Mouse (Mus musculus) lung, adult 2 months (tissue): ENCODE data around the gene Cflar. TPM values are rescaled to one million over a fixed set of nuclear protein-coding genes. Genes with fewer than 3 reads are reported as not detected.
"Not testable (repeated sequence)": the region's sequence is repeated elsewhere in the genome, so short reads cannot be mapped to it uniquely, and the experiment has no call there.

ENCODE experiments used
- DNase-seq: peaks from one replicate; pipeline ENCODE4 v3.0.0; 2022
- H3K4me1 ChIP-seq: fragments of 200-500 bp; 2 replicates; pipeline ENCODE4 v1.6.1; 2011; ENCODE audit warnings: low read length; ENCODE audit not compliant: control insufficient read depth, insufficient read depth
- H3K4me3 ChIP-seq: fragments of 200-500 bp; replicated peaks from 2 replicates; pipeline ENCODE3; 2011; ENCODE audit warnings: low read depth, mild to moderate bottlenecking, control low read depth, low read length; ENCODE audit errors: extremely low read depth
- CTCF ChIP-seq: fragments of 200-500 bp; IDR thresholded peaks from 2 replicates; pipeline ENCODE4 v1.5.1; 2011; ENCODE audit warnings: mild to moderate bottlenecking, low read length, control low read depth; ENCODE audit not compliant: insufficient read depth
- POLR2A ChIP-seq: fragments of 200-500 bp; IDR thresholded peaks from 2 replicates; pipeline ENCODE4 v1.6.1; 2011; ENCODE audit warnings: low read depth, mild to moderate bottlenecking, control low read depth, low read length, borderline replicate concordance; ENCODE audit errors: extremely low read depth
- WGBS: fragments of 180-500 bp; shearing (Covaris S2); methylation state at CpG from one replicate; pipeline ENCODE4 v1.1.7; 2018; 5-methylcytosine and 5-hydroxymethylcytosine counted together
- polyA plus RNA-seq: library from polyadenylated mRNA; depleted of rRNA; stranded (reverse); fragments of >200 nt; gene quantifications from 2 replicates; pipeline ENCODE4 v1.2.3, GENCODE M21; 2012

Gene Cflar
- polyA plus RNA-seq, 1 experiment: 63.2 TPM

- 62% methylated on average over 1 of the region's 1 CpGs for WGBS
- Histone ChIP-seq H3K4me3 (no peak overlapping the region), H3K4me1 (no peaks in the 10 kb centered on the region)
- TF ChIP-seq POLR2A (no peak), CTCF (no peak)
- DNase-seq: no peak
Measured at GRCm38 (mm10) chr1:58693696-58694095, 17.6 kb upstream of the Cflar start.

GRCm38 (mm10) chr1:58695810-58696209 lies 15.5 kb upstream of the Cflar start, which contains the start of gene Als2cr12:
Als2cr12 (minus strand) TSS chr1:58695989.
- WGBS: 81% methylated on average over 4 of the region's 4 CpGs
- H3K4me3 ChIP-seq, H3K4me1 ChIP-seq, DNase-seq: not testable (repeated sequence)

GRCm38 (mm10) chr1:58697607-58698006 lies 13.7 kb upstream of the Cflar start:
- H3K4me3 ChIP-seq, DNase-seq, H3K4me1 ChIP-seq: not testable (repeated sequence)
- WGBS: 67% methylated on average over 1 of the region's 1 CpGs

- H3K4me3 ChIP-seq: no peak overlapping the region
- no peaks in the 10 kb centered on the region for H3K4me1 ChIP-seq
- no peak for DNase-seq
- WGBS: 82% methylated on average over 4 of the region's 4 CpGs
- TF ChIP-seq POLR2A (no peak), CTCF (no peak)
Measured at GRCm38 (mm10) chr1:58698781-58699180, 12.5 kb upstream of the Cflar start.

GRCm38 (mm10) chr1:58699988-58700387 lies 11.3 kb upstream of the Cflar start:
- no peak overlapping the region for H3K4me3 ChIP-seq
- DNase-seq: no peak
- 60% methylated on average over 3 of the region's 3 CpGs for WGBS
- no peaks in the 10 kb centered on the region for H3K4me1 ChIP-seq
- no peak for TF ChIP-seq CTCF
- no peak for TF ChIP-seq POLR2A

GRCm38 (mm10) chr1:58700580-58701162 lies 10.6 kb upstream of the Cflar start:
- WGBS: 67% methylated on average over 5 of the region's 5 CpGs
- not testable (repeated sequence) for DNase-seq

GRCm38 (mm10) chr1:58710043-58710442 lies 1.3 kb upstream of the Cflar start:
- not testable (repeated sequence) for H3K4me3 ChIP-seq, DNase-seq, H3K4me1 ChIP-seq
- WGBS: 83% methylated on average over 1 of the region's 1 CpGs

More at GRCm38 (mm10) chr1:58700580-58701162, 10.6 kb upstream of the Cflar start:
- not testable (repeated sequence) for H3K4me1 ChIP-seq, H3K4me3 ChIP-seq

GRCm38 (mm10) chr1:58710711-58711364 lies 470 bp upstream of the Cflar start:
- no peak for TF ChIP-seq CTCF
- no peak for TF ChIP-seq POLR2A
- WGBS: 28% methylated on average over 10 of the region's 10 CpGs
- Histone ChIP-seq H3K4me3 (peak overlapping the region; percentile 96), H3K4me1 (peaks cover 3% of the 10 kb centered on the region)
- no peak for DNase-seq

- H3K4me3 ChIP-seq: peak overlapping the region; percentile 72
Measured at GRCm38 (mm10) chr1:58712076-58713061, 1.1 kb downstream of the Cflar start.

More at GRCm38 (mm10) chr1:58712076-58713061, 1.1 kb downstream of the Cflar start:
- peaks cover 10% of the 10 kb centered on the region for H3K4me1 ChIP-seq
- DNase-seq: peak; percentile 52
- WGBS: 2% methylated on average over 16 of the region's 17 CpGs
- TF ChIP-seq CTCF (no peak), POLR2A (no peak)
